Mouse (Mus musculus) frontal cortex, postnatal 25 days (tissue): ENCODE measurements at regions not wholly inside any gene's neighbourhood (a gene's known extent, or its start where the extent isn't known, plus 50 kb on each side); places are given as distances from the start of the nearest gene placed in this dataset.

ENCODE experiments used
- DNase-seq, 2 experiments: peaks; one replicate each; pipeline ENCODE4 v3.0.0; 2022; ENCODE audit warnings: low spot score in 2 of 2

GRCm38 (mm10) chr7:137879296-137879695 lies 441.9 kb downstream of the Glrx3 start:
- DNase-seq = no peak

- no peak for DNase-seq
Measured at GRCm38 (mm10) chr7:137882876-137883275, 445.5 kb downstream of the Glrx3 start.

GRCm38 (mm10) chr7:137883701-137884100 lies 446.3 kb downstream of the Glrx3 start:
- DNase-seq = no peak

GRCm38 (mm10) chr7:137885146-137885545 lies 447.7 kb downstream of the Glrx3 start:
- DNase-seq = no peak

- DNase-seq = no peak
Measured at GRCm38 (mm10) chr7:137888731-137889130, 451.3 kb downstream of the Glrx3 start.

- DNase-seq = no peak
Measured at GRCm38 (mm10) chr7:137906424-137907060, 469.1 kb downstream of the Glrx3 start.

GRCm38 (mm10) chr7:137909456-137909855 lies 472.0 kb downstream of the Glrx3 start:
- DNase-seq = no peak

- DNase-seq = no peak
Measured at GRCm38 (mm10) chr7:137913551-137914105, 476.2 kb downstream of the Glrx3 start.

GRCm38 (mm10) chr7:137914506-137914905 lies 477.1 kb downstream of the Glrx3 start:
- DNase-seq = no peak

- DNase-seq = no peak
Measured at GRCm38 (mm10) chr7:137916351-137916750, 478.9 kb downstream of the Glrx3 start.

GRCm38 (mm10) chr7:137924464-137925167 lies 472.9 kb downstream of the Tcerg1l start:
- DNase-seq = peak in 1 of 2 experiments; percentile 4

- DNase-seq = no peak
Measured at GRCm38 (mm10) chr7:137925656-137926055, 471.9 kb downstream of the Tcerg1l start.

- no peak for DNase-seq
Measured at GRCm38 (mm10) chr7:137927371-137927770, 470.2 kb downstream of the Tcerg1l start.

GRCm38 (mm10) chr7:137930200-137930599 lies 467.3 kb downstream of the Tcerg1l start:
- DNase-seq = no peak

- no peak for DNase-seq
Measured at GRCm38 (mm10) chr7:137935896-137936295, 461.6 kb downstream of the Tcerg1l start.

- no peak for DNase-seq
Measured at GRCm38 (mm10) chr7:137939116-137939515, 458.4 kb downstream of the Tcerg1l start.

GRCm38 (mm10) chr7:137940084-137940483 lies 457.4 kb downstream of the Tcerg1l start:
- DNase-seq = no peak

GRCm38 (mm10) chr7:137944991-137945390 lies 452.5 kb downstream of the Tcerg1l start:
- DNase-seq = no peak

- DNase-seq = no peak
Measured at GRCm38 (mm10) chr7:137947424-137947823, 450.1 kb downstream of the Tcerg1l start.

GRCm38 (mm10) chr7:137957354-137957753 lies 440.2 kb downstream of the Tcerg1l start:
- no peak for DNase-seq

GRCm38 (mm10) chr7:137957848-137958247 lies 439.7 kb downstream of the Tcerg1l start:
- no peak for DNase-seq

- DNase-seq = peak in 1 of 2 experiments; percentile 6
Measured at GRCm38 (mm10) chr7:137963470-137964095, 433.9 kb downstream of the Tcerg1l start.

GRCm38 (mm10) chr7:137974705-137975104 lies 422.8 kb downstream of the Tcerg1l start:
- no peak for DNase-seq
